Mouse (Mus musculus) myocyte (in vitro differentiated cells): ENCODE results near the gene Rab30. TPM values are rescaled to one million over a fixed set of nuclear protein-coding genes. Genes with fewer than 3 reads are reported as not detected.

Source experiments
- H3K27me3 ChIP-seq: one replicate; pipeline ENCODE4 v1.6.1; 2011; ENCODE audit not compliant: control insufficient read depth, insufficient read depth, insufficient read length
- H3K36me3 ChIP-seq: one replicate; pipeline ENCODE4 v1.6.1; 2011; ENCODE audit not compliant: control insufficient read depth, insufficient read depth
- H3K4me2 ChIP-seq: one replicate; pipeline ENCODE4 v1.6.1; 2011; ENCODE audit warnings: low read depth, control low read depth
- H3K4me3 ChIP-seq: one replicate; pipeline ENCODE4 v1.5.1; 2011; ENCODE audit warnings: mild to moderate bottlenecking, control low read depth, moderate library complexity
- H3K79me2 ChIP-seq: one replicate; pipeline ENCODE4 v1.6.1; 2011; ENCODE audit not compliant: control insufficient read depth, insufficient read depth
- H3ac ChIP-seq: one replicate; pipeline ENCODE4 v1.6.1; 2011; ENCODE audit not compliant: control insufficient read depth, insufficient read length
- CEBPB ChIP-seq: IDR thresholded peaks from 2 replicates; pipeline ENCODE4 v1.6.1; 2011; ENCODE audit warnings: mild to moderate bottlenecking, moderate library complexity; ENCODE audit not compliant: poor library complexity, insufficient read depth, severe bottlenecking
- E2F4 ChIP-seq: IDR thresholded peaks from one replicate; pipeline ENCODE4 v1.6.1; 2011; ENCODE audit warnings: mild to moderate bottlenecking, control low read depth, moderate library complexity; ENCODE audit not compliant: insufficient read depth
- MAX ChIP-seq: IDR thresholded peaks from one replicate; pipeline ENCODE4 v1.6.1; 2011; ENCODE audit warnings: low read depth, mild to moderate bottlenecking, control low read depth
- MYOD1 ChIP-seq, 3 experiments: IDR thresholded peaks; one replicate each; pipeline ENCODE4 v1.6.1; 2011; ENCODE audit warnings: control low read depth in 2 of 3, low read depth in 2 of 3, mild to moderate bottlenecking in 2 of 3, moderate library complexity in 1 of 3; ENCODE audit not compliant: insufficient read length in 2 of 3, control insufficient read depth in 1 of 3
- MYOG ChIP-seq, 3 experiments: IDR thresholded peaks; one replicate each; pipeline ENCODE4 v1.6.1; 2011; ENCODE audit warnings: control low read depth in 2 of 3, low read depth in 2 of 3, mild to moderate bottlenecking in 2 of 3; ENCODE audit not compliant: insufficient read length in 2 of 3, control insufficient read depth in 1 of 3, insufficient read depth in 1 of 3
- POLR2A ChIP-seq: IDR thresholded peaks from one replicate; pipeline ENCODE4 v1.6.1; 2011; ENCODE audit warnings: low read depth, mild to moderate bottlenecking, control low read depth, moderate library complexity; ENCODE audit not compliant: insufficient read length
- POLR2AphosphoS2 ChIP-seq: IDR thresholded peaks from one replicate; pipeline ENCODE4 v1.6.1; 2011; ENCODE audit warnings: low read depth, control low read depth; ENCODE audit not compliant: insufficient read length
- REST ChIP-seq: IDR thresholded peaks from one replicate; pipeline ENCODE4 v1.6.1; 2011; ENCODE audit warnings: mild to moderate bottlenecking, control low read depth, moderate library complexity; ENCODE audit not compliant: insufficient read depth, insufficient read length
- SRF ChIP-seq: IDR thresholded peaks from one replicate; pipeline ENCODE4 v1.6.1; 2011; ENCODE audit warnings: low read depth; ENCODE audit not compliant: control insufficient read depth, insufficient read length
- TCF12 ChIP-seq: IDR thresholded peaks from one replicate; pipeline ENCODE4 v1.6.1; 2011; ENCODE audit warnings: mild to moderate bottlenecking, control low read depth; ENCODE audit not compliant: poor library complexity, insufficient read depth, severe bottlenecking
- TCF3 ChIP-seq: IDR thresholded peaks from one replicate; pipeline ENCODE4 v1.6.1; 2011; ENCODE audit warnings: low read depth, control low read depth; ENCODE audit not compliant: insufficient read length
- USF1 ChIP-seq: IDR thresholded peaks from one replicate; pipeline ENCODE4 v1.6.1; 2011; ENCODE audit warnings: low read depth, mild to moderate bottlenecking, control low read depth, moderate library complexity
- polyA plus RNA-seq: library from polyadenylated mRNA; unstranded; fragments of >200 nt; fragmentation: generic; extraction: Trizol; gene quantifications from one replicate; pipeline ENCODE4 v1.2.1, GENCODE M21; 2012; ENCODE audit warnings: missing spikeins

Rab30 gene
- polyA plus RNA-seq, 1 experiment, result 2.7 TPM

DNA sequence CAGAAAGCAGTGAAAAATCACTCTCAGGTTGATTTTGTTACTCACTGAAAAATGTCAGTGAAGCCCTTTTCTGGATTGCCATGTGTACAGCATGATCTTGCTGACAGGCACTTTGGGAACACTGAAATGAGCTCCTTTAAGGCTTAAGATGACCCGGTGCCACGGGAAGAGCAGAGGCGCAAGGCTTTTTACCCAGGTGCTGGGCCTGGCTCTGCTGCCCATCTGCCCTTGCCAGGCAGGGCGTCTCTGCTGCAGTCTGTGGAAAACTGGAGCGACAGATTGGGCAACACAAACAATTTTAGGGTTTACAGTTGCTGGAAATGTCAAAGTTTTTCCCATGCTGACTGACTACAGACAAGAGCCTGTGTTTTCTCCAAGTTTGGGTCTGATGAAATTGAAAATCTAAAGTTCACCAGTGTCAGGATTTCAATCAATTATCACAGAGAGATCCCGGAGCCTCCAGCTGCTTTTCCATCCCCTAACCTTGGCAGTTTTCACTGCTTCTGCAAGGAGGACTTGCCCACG lies 79.6 kb downstream of the Rab30 start:
- Histone ChIP-seq H3K79me2 (no peaks in the 10 kb centered on the region), H3K27me3 (no peaks in the 10 kb centered on the region), H3K4me3 (no peak overlapping the region), H3K4me2 (no peak overlapping the region), H3ac (no peak overlapping the region), H3K36me3 (no peaks in the 10 kb centered on the region)
- TF ChIP-seq TCF12 (no peak), USF1 (no peak), POLR2AphosphoS2 (no peak)

DNA sequence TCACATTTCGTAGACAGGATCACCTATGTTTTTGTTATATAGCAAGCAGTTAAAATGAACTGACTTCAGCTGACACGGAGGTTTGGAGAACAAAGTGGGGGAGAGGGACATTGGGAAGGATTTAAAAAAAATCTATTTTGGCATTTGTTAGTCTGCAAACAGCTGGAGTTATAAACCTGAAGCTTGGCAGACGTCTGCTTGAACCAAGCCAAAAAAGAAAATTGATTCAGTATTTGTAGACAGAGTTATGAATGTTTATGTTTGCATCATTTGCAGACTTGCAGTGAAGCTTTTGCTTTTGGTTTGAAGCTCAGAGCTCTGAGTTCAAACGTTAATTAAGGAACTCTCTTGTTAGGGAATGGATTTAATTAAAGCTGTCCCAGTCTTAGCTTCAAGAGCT lies 80.5 kb downstream of the Rab30 start:
- TF ChIP-seq MYOD1 (IDR thresholded peaks at IDR 0.05; ENCODE audit: control insufficient read depth in 1 of 3, insufficient read length in 2 of 3, low read depth in 2 of 3), result no peak
- TF ChIP-seq CEBPB, result no peak
- no peak for TF ChIP-seq E2F4
- no peak for TF ChIP-seq TCF3
- no peak for TF ChIP-seq MYOG (IDR thresholded peaks at IDR 0.05; ENCODE audit: control insufficient read depth in 1 of 3, insufficient read depth in 1 of 3, insufficient read length in 2 of 3, low read depth in 2 of 3)
- no peak for TF ChIP-seq POLR2A
- TF ChIP-seq TCF12, result no peak
- no peak for TF ChIP-seq POLR2AphosphoS2
- Histone ChIP-seq H3K79me2 (no peaks in the 10 kb centered on the region), H3K4me3 (no peak overlapping the region), H3K4me2 (peak overlapping the region; percentile 29), H3K36me3 (no peaks in the 10 kb centered on the region), H3K27me3 (no peaks in the 10 kb centered on the region), H3ac (no peak overlapping the region)

DNA sequence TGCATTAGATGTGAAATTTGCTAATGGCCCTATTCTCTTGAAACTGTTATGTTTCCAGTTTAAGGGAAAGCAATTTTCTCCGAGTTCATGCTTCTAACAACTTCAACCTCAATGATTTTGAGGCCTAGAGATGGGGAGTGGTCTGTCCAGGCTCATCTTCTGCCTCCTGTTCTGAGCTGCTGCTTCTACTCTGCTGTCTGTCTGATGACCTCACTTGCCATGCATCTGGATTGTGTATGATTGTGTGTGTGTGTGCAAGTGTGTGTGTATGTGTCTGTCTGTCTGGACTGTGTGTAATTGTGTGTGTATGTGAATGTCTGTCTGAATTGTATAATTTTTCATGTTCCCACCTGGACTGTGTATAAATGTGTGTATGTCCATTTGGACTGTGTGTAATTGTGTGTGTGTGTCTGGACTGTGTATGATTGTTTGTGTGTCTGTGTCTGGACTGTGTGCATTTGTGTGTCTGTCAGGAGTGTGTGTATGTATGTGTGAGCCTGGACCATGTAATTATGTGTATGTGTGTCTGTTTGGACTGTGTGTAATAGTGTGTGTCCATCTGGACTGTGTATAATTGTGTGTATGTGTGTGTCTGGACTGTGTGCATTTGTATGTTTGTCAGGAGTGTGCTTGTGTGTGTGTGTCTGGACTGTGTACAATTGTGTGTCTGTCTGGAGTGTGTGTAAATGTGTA lies 81.2 kb downstream of the Rab30 start:
- Histone ChIP-seq H3K79me2 (no peaks in the 10 kb centered on the region), H3K36me3 (no peaks in the 10 kb centered on the region), H3ac (no peak overlapping the region), H3K4me3 (no peak overlapping the region), H3K4me2 (peak overlapping the region; percentile 29), H3K27me3 (no peaks in the 10 kb centered on the region)
- TF ChIP-seq MAX (no peak), SRF (no peak), TCF12 (no peak), CEBPB (no peak), MYOD1 (IDR thresholded peaks at IDR 0.05; ENCODE audit: control insufficient read depth in 1 of 3, insufficient read length in 2 of 3, low read depth in 2 of 3) (no peak), POLR2A (no peak), POLR2AphosphoS2 (no peak), E2F4 (no peak), MYOG (IDR thresholded peaks at IDR 0.05; ENCODE audit: control insufficient read depth in 1 of 3, insufficient read depth in 1 of 3, insufficient read length in 2 of 3, low read depth in 2 of 3) (no peak), TCF3 (no peak), REST (no peak), USF1 (no peak)

DNA sequence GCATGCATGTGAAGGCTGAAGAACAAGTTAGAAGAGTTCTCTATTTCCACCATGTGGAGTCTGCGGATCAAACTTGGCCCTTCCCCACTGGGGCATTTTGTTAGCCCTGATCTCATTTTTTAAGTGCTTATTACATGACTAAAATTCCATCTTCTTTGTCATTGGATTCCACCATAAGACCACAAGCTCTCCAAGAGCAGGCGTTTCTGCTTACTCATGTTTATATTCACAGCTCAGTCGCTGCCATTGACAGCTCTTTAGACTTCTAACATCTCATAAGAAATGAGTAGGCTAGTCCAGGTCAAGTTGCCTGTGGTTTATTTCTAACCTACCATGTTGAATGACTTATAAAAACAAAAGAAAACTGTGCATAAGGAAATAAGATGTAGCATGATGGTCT lies 84.8 kb downstream of the Rab30 start:
- H3K36me3 ChIP-seq, result no peaks in the 10 kb centered on the region
- H3K27me3 ChIP-seq, result no peaks in the 10 kb centered on the region
- H3ac ChIP-seq, result no peak overlapping the region
- TF ChIP-seq MYOD1 (IDR thresholded peaks at IDR 0.05; ENCODE audit: control insufficient read depth in 1 of 3, insufficient read length in 2 of 3, low read depth in 2 of 3) (no peak), POLR2A (no peak), POLR2AphosphoS2 (no peak), TCF12 (no peak), MYOG (IDR thresholded peaks at IDR 0.05; ENCODE audit: control insufficient read depth in 1 of 3, insufficient read depth in 1 of 3, insufficient read length in 2 of 3, low read depth in 2 of 3) (no peak), REST (no peak), E2F4 (no peak), SRF (no peak), MAX (no peak), TCF3 (no peak), USF1 (no peak), CEBPB (no peak)
- H3K79me2 ChIP-seq, result no peaks in the 10 kb centered on the region
- no peak overlapping the region for H3K4me3 ChIP-seq
- no peak overlapping the region for H3K4me2 ChIP-seq

DNA sequence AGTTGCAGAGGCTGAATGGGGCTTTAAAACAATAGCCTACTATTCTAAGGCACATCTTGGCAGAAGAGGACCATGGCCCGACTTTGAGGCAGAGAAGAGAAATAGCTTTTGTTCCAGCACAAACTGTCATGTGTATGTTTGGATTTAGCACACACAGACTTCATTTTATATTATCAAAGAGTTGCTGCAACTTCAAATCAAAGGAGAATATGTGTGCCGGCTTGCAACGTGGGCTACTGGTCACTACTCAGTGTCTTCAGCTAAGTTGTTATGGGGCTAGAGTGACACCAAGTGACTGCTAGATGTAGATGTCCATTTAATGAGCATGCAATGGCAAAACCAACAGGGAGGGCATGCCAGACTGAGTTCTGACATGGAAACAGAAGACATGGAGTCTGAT lies 86.6 kb downstream of the Rab30 start:
- no peak for TF ChIP-seq USF1
- no peak for TF ChIP-seq CEBPB
- TF ChIP-seq SRF, result no peak
- no peak for TF ChIP-seq MYOG (IDR thresholded peaks at IDR 0.05; ENCODE audit: control insufficient read depth in 1 of 3, insufficient read depth in 1 of 3, insufficient read length in 2 of 3, low read depth in 2 of 3)
- no peak for TF ChIP-seq REST
- no peak for TF ChIP-seq MYOD1 (IDR thresholded peaks at IDR 0.05; ENCODE audit: control insufficient read depth in 1 of 3, insufficient read length in 2 of 3, low read depth in 2 of 3)
- H3K4me3 ChIP-seq, result no peak overlapping the region
- no peak overlapping the region for H3K4me2 ChIP-seq
- H3K36me3 ChIP-seq, result no peaks in the 10 kb centered on the region
- H3K27me3 ChIP-seq, result no peaks in the 10 kb centered on the region
- no peaks in the 10 kb centered on the region for H3K79me2 ChIP-seq
- no peak overlapping the region for H3ac ChIP-seq
